Mouse (Mus musculus) hindbrain, embryonic 11.5 days (tissue): ENCODE measurements around the gene Poln. TPM values are rescaled to one million over a fixed set of nuclear protein-coding genes. Genes with fewer than 3 reads are reported as not detected.
A peak's percentile ranks its signal among the peaks of the same experiment; 100 is the strongest.

ENCODE experiments used
- ATAC-seq: fragments of 200-750 bp; cut with Nextera tagmentation; 2 replicates; pipeline ENCODE4 v1.8.0; 2017; ENCODE audit warnings: mild to moderate bottlenecking, moderate TSS enrichment, moderate library complexity; ENCODE audit not compliant: low FRiP score
- DNase-seq: peaks from one replicate; pipeline ENCODE4 v3.0.0-alpha.2; 2015; ENCODE audit warnings: low spot score
- H3K27ac ChIP-seq: fragments of 300-500 bp; sonication (generic); 2 replicates; pipeline ENCODE4 v1.5.1; 2014; ENCODE audit warnings: mild to moderate bottlenecking, low read depth, low read length
- H3K27me3 ChIP-seq: fragments of 300-500 bp; sonication (generic); 2 replicates; pipeline ENCODE4 v1.6.1; 2014; ENCODE audit warnings: mild to moderate bottlenecking, low read length, moderate library complexity, mixed read lengths; ENCODE audit not compliant: control insufficient read depth, insufficient read depth
- H3K36me3 ChIP-seq: fragments of 300-500 bp; sonication (generic); 2 replicates; pipeline ENCODE4 v1.6.1; 2014; ENCODE audit warnings: mild to moderate bottlenecking, low read length, moderate library complexity, mixed read lengths; ENCODE audit not compliant: control insufficient read depth, insufficient read depth
- H3K4me1 ChIP-seq: fragments of 300-500 bp; sonication (generic); replicated peaks from 2 replicates; pipeline ENCODE4 v1.6.1; 2014; ENCODE audit warnings: low read length, mixed read lengths; ENCODE audit not compliant: control insufficient read depth, insufficient read depth
- H3K4me2 ChIP-seq: fragments of 300-500 bp; sonication (generic); replicated peaks from 2 replicates; pipeline ENCODE4 v1.6.1; 2014; ENCODE audit warnings: mild to moderate bottlenecking, low read depth, low read length
- H3K4me3 ChIP-seq: fragments of 300-500 bp; sonication (generic); 2 replicates; pipeline ENCODE4 v1.5.1; 2014; ENCODE audit warnings: low read depth, low read length
- H3K9ac ChIP-seq: fragments of 300-500 bp; sonication (generic); 2 replicates; pipeline ENCODE4 v1.6.1; 2014; ENCODE audit warnings: low read depth, low read length
- H3K9me3 ChIP-seq: fragments of 300-500 bp; sonication (generic); 2 replicates; pipeline ENCODE4 v1.6.1; 2016; ENCODE audit warnings: low read length; ENCODE audit not compliant: control insufficient read depth
- WGBS: fragments of 180-500 bp; shearing (Covaris S2); extraction: QIAGEN DNeasy Blood & Tissue Kit; methylation state at CpG from one replicate; pipeline ENCODE4 v1.1.7; 2014; 5-methylcytosine and 5-hydroxymethylcytosine counted together
- polyA plus RNA-seq: library from polyadenylated mRNA; unstranded; fragments of >200 nt; fragmentation: Nextera tagmentation; extraction: Ambion mirVana; gene quantifications from 2 replicates; pipeline ENCODE4 v1.2.1, GENCODE M21; 2014

Poln gene
- polyA plus RNA-seq = 0.26 and 1.2 TPM in 2 replicates

GRCm38 (mm10) chr5:34168950-34169891 lies at the start of gene Poln, which contains the start of gene Haus3:
Gene Poln (minus strand): TSS chr5:34169448.
Gene Haus3 (minus strand): TSS chr5:34169527.
- DNase-seq (peak; percentile 98), ATAC-seq (peak; percentile 100)
- peak within 1 kb of the TSS; percentile 83 for H3K27ac ChIP-seq
- H3K36me3 ChIP-seq = no peaks in the 10 kb centered on the region
- WGBS = under 1% methylated on average over 57 of the region's 57 CpGs
- peak within 1 kb of the TSS; percentile 82 for H3K4me3 ChIP-seq
- no peaks in the 10 kb centered on the region for H3K27me3 ChIP-seq
- H3K4me2 ChIP-seq = peak within 1 kb of the TSS; percentile 37
- H3K9ac ChIP-seq = peak within 1 kb of the TSS; percentile 79
- H3K9me3 ChIP-seq = no peaks in the 10 kb centered on the region
- no peaks in the 10 kb centered on the region; the same call in 1 of the 2 replicates for H3K4me1 ChIP-seq

GRCm38 (mm10) chr5:34218672-34219071 lies 49.4 kb upstream of the Poln start:
- 85% methylated on average over 5 of the region's 5 CpGs for WGBS
- Histone ChIP-seq H3K4me2 (no peak overlapping the region), H3K27ac (no peak overlapping the region), H3K4me3 (no peak overlapping the region), H3K27me3 (no peaks in the 10 kb centered on the region), H3K9me3 (no peaks in the 10 kb centered on the region), H3K4me1 (no peaks in the 10 kb centered on the region), H3K9ac (no peak overlapping the region), H3K36me3 (no peaks in the 10 kb centered on the region)
- DNase-seq (no peak), ATAC-seq (no peak)

GRCm38 (mm10) chr5:34217756-34218155 lies 48.5 kb upstream of the Poln start:
- ATAC-seq (no peak), DNase-seq (no peak)
- Histone ChIP-seq H3K4me3 (no peak overlapping the region), H3K27ac (no peak overlapping the region), H3K4me1 (no peaks in the 10 kb centered on the region), H3K27me3 (no peaks in the 10 kb centered on the region), H3K4me2 (no peak overlapping the region), H3K36me3 (no peaks in the 10 kb centered on the region), H3K9ac (no peak overlapping the region), H3K9me3 (no peaks in the 10 kb centered on the region)
- 67% methylated on average over 9 of the region's 9 CpGs for WGBS

- Histone ChIP-seq H3K4me2 (no peak overlapping the region), H3K4me3 (no peak overlapping the region), H3K9me3 (no peaks in the 10 kb centered on the region), H3K27ac (no peak overlapping the region), H3K27me3 (no peaks in the 10 kb centered on the region), H3K9ac (no peak overlapping the region), H3K4me1 (no peaks in the 10 kb centered on the region), H3K36me3 (no peaks in the 10 kb centered on the region)
- 85% methylated on average over 7 of the region's 7 CpGs for whole genome bisulfite sequencing
- no peak for DNase-seq
- no peak for ATAC-seq
Observed at GRCm38 (mm10) chr5:34216025-34216424, 46.8 kb upstream of the Poln start.

- no peak overlapping the region for H3K4me2 ChIP-seq
Observed at GRCm38 (mm10) chr5:34213659-34214058, 44.4 kb upstream of the Poln start.

GRCm38 (mm10) chr5:34210279-34210678 lies 41.0 kb upstream of the Poln start:
- H3K27me3 ChIP-seq = no peaks in the 10 kb centered on the region
- 5% methylated on average over 1 of the region's 1 CpGs for WGBS
- H3K36me3 ChIP-seq = no peaks in the 10 kb centered on the region
- H3K4me2 ChIP-seq = no peak overlapping the region
- DNase-seq (peak; percentile 85), ATAC-seq (no peak)
- no peak overlapping the region for H3K27ac ChIP-seq
- no peak overlapping the region for H3K9ac ChIP-seq
- no peak overlapping the region for H3K4me3 ChIP-seq
- H3K4me1 ChIP-seq = no peaks in the 10 kb centered on the region
- no peaks in the 10 kb centered on the region for H3K9me3 ChIP-seq

More at GRCm38 (mm10) chr5:34213659-34214058, 44.4 kb upstream of the Poln start:
- H3K4me1 ChIP-seq = no peaks in the 10 kb centered on the region
- WGBS = 80% methylated on average over 8 of the region's 8 CpGs
- no peak overlapping the region for H3K27ac ChIP-seq
- H3K9ac ChIP-seq = no peak overlapping the region
- H3K27me3 ChIP-seq = no peaks in the 10 kb centered on the region
- ATAC-seq (no peak), DNase-seq (no peak)
- H3K9me3 ChIP-seq = no peaks in the 10 kb centered on the region
- H3K36me3 ChIP-seq = no peaks in the 10 kb centered on the region
- no peak overlapping the region for H3K4me3 ChIP-seq

- DNase-seq (no peak), ATAC-seq (no peak)
- Histone ChIP-seq H3K9ac (no peak overlapping the region), H3K27ac (no peak overlapping the region), H3K27me3 (no peaks in the 10 kb centered on the region), H3K9me3 (no peaks in the 10 kb centered on the region), H3K4me2 (no peak overlapping the region), H3K4me3 (no peak overlapping the region), H3K36me3 (no peaks in the 10 kb centered on the region), H3K4me1 (no peaks in the 10 kb centered on the region)
- WGBS = 81% methylated on average over 3 of the region's 3 CpGs
Observed at GRCm38 (mm10) chr5:34207503-34207902, 38.3 kb upstream of the Poln start.

- ATAC-seq (no peak), DNase-seq (no peak)
- Histone ChIP-seq H3K9me3 (no peaks in the 10 kb centered on the region), H3K27me3 (no peaks in the 10 kb centered on the region), H3K4me1 (no peaks in the 10 kb centered on the region), H3K27ac (no peak overlapping the region), H3K9ac (no peak overlapping the region), H3K4me2 (no peak overlapping the region), H3K36me3 (no peaks in the 10 kb centered on the region), H3K4me3 (no peak overlapping the region)
- WGBS = 85% methylated on average over 2 of the region's 2 CpGs
Observed at GRCm38 (mm10) chr5:34205788-34206187, 36.5 kb upstream of the Poln start.

GRCm38 (mm10) chr5:34204911-34205310 lies 35.7 kb upstream of the Poln start:
- Histone ChIP-seq H3K4me3 (no peak overlapping the region), H3K4me2 (no peak overlapping the region), H3K27me3 (no peaks in the 10 kb centered on the region), H3K4me1 (no peaks in the 10 kb centered on the region), H3K27ac (no peak overlapping the region), H3K36me3 (no peaks in the 10 kb centered on the region), H3K9ac (no peak overlapping the region), H3K9me3 (no peaks in the 10 kb centered on the region)
- no peak for ATAC-seq
- 87% methylated on average over 2 of the region's 2 CpGs for WGBS
- no peak for DNase-seq
